Mouse (Mus musculus): ENCODE data around the gene Fam222a. TPM values are rescaled to one million over a fixed set of nuclear protein-coding genes. Genes with fewer than 3 reads are reported as not detected.
A peak's percentile ranks its signal among the peaks of the same experiment; 100 is the strongest.

Gene Fam222a
- polyA plus RNA-seq, 1 experiment: 3.4 TPM

DNA sequence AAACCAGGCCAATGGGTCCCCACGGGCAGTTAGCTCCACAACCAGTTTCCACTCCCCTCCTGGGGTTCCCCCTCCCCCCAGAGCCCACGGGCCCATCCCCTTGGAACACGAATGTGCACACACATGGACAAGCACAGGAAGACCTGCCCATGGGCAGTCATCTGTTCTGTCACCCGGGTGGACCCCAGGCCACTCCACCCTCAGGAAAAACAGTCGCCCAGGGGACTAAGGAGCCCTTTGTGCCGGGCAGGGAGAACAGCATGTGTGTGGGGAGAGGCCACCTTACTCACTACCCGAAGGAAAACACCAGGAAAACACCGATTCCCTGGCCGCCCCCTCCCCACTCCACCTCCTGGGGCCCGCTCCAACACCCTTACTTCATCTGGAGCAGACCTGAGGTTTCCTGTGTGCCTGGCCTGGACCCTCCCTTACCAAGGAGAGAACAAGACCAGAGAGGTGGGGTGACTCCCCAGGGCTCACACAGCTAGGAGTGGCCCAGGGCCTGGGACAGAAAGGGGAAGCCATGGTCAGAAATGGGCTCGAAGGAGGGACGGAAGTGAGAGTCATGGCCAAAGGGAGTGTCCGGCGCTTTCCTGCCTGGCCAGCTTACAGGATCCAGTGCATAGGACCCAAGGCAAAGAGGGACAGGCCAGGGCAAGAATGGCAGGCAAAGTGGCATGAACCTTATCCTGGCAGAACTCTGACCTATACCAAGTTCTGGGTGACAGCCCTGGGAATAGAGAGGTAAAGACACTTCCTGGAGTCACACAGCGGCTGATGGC, 86.0 kb downstream of the Fam222a start:
- no peak for TF ChIP-seq EP300 (IDR thresholded peaks at IDR 0.05; ENCODE audit: insufficient read depth, low read depth, low read length)
- TF ChIP-seq POLR2A (IDR thresholded peaks at IDR 0.05; ENCODE audit: insufficient read depth, low read length): no peak
- no peak for TF ChIP-seq CTCF (IDR thresholded peaks at IDR 0.05; ENCODE audit: low read depth, low read length)
- Histone ChIP-seq H3K4me3 (ENCODE audit: low read depth, low read length) (no peak overlapping the region), H3K27me3 (ENCODE audit: control insufficient read depth, insufficient read depth, low read length, poor library complexity, severe bottlenecking) (peaks cover 6% of the 10 kb centered on the region; the same call in 1 of the 2 replicates), H3K4me1 (ENCODE audit: control insufficient read depth, insufficient read depth, low read length) (no peaks in the 10 kb centered on the region), H3K27ac (ENCODE audit: insufficient read depth, low read length) (no peak overlapping the region), H3K9ac (ENCODE audit: low read depth, poor library complexity, severe bottlenecking) (no peak overlapping the region), H3K9me3 (replicated peaks; ENCODE audit: control insufficient read depth, insufficient read depth, low read length, poor library complexity, severe bottlenecking) (no peaks in the 10 kb centered on the region), H3K36me3 (ENCODE audit: control insufficient read depth, insufficient read depth, low read length, poor library complexity, severe bottlenecking) (no peaks in the 10 kb centered on the region)

DNA sequence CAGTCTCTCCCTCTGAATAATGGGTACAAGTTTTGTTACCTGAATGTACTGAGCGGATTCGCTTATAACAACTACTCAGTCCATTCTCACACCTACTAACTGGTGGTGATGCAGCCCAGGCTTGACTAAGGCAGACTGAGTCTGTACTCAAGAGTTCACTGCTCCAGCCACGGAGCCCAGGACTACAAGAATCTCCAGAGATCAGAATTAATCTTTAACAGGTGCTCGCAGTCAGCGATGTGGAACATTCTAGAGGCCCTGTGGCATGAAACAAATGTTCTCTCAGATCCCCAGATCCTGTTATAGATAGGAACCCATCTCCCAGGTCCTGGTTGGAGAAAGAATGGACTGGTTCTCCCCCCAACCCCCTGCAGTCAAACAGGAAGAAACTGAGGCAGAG, 87.9 kb downstream of the Fam222a start:
- Histone ChIP-seq H3K9ac (ENCODE audit: low read depth, poor library complexity, severe bottlenecking) (no peak overlapping the region), H3K27me3 (ENCODE audit: control insufficient read depth, insufficient read depth, low read length, poor library complexity, severe bottlenecking) (peaks cover 6% of the 10 kb centered on the region; the same call in 1 of the 2 replicates), H3K9me3 (replicated peaks; ENCODE audit: control insufficient read depth, insufficient read depth, low read length, poor library complexity, severe bottlenecking) (no peaks in the 10 kb centered on the region), H3K36me3 (ENCODE audit: control insufficient read depth, insufficient read depth, low read length, poor library complexity, severe bottlenecking) (no peaks in the 10 kb centered on the region), H3K27ac (ENCODE audit: insufficient read depth, low read length) (no peak overlapping the region), H3K4me3 (ENCODE audit: low read depth, low read length) (no peak overlapping the region), H3K4me1 (ENCODE audit: control insufficient read depth, insufficient read depth, low read length) (no peaks in the 10 kb centered on the region)
- TF ChIP-seq CTCF (IDR thresholded peaks at IDR 0.05; ENCODE audit: low read depth, low read length) (no peak), EP300 (IDR thresholded peaks at IDR 0.05; ENCODE audit: insufficient read depth, low read depth, low read length) (no peak), POLR2A (IDR thresholded peaks at IDR 0.05; ENCODE audit: insufficient read depth, low read length) (no peak)

- no peak overlapping the region for H3K27ac ChIP-seq (ENCODE audit: insufficient read depth, low read length)
- H3K4me3 ChIP-seq (ENCODE audit: low read depth, low read length): no peak overlapping the region
- H3K36me3 ChIP-seq (ENCODE audit: control insufficient read depth, insufficient read depth, low read length, poor library complexity, severe bottlenecking): no peaks in the 10 kb centered on the region
- peaks cover 6% of the 10 kb centered on the region; the same call in 1 of the 2 replicates for H3K27me3 ChIP-seq (ENCODE audit: control insufficient read depth, insufficient read depth, low read length, poor library complexity, severe bottlenecking)
- no peaks in the 10 kb centered on the region for H3K4me1 ChIP-seq (ENCODE audit: control insufficient read depth, insufficient read depth, low read length)
- no peaks in the 10 kb centered on the region for H3K9me3 ChIP-seq (replicated peaks; ENCODE audit: control insufficient read depth, insufficient read depth, low read length, poor library complexity, severe bottlenecking)
- no peak overlapping the region for H3K9ac ChIP-seq (ENCODE audit: low read depth, poor library complexity, severe bottlenecking)
- TF ChIP-seq POLR2A (IDR thresholded peaks at IDR 0.05; ENCODE audit: insufficient read depth, low read length) (no peak), CTCF (IDR thresholded peaks at IDR 0.05; ENCODE audit: low read depth, low read length) (no peak), EP300 (IDR thresholded peaks at IDR 0.05; ENCODE audit: insufficient read depth, low read depth, low read length) (no peak)
Measured at GRCm38 (mm10) chr5:114656305-114656704, 88.5 kb downstream of the Fam222a start.

- Histone ChIP-seq H3K4me3 (ENCODE audit: low read depth, low read length) (peak overlapping the region; percentile 75), H3K9ac (ENCODE audit: low read depth, poor library complexity, severe bottlenecking) (peak overlapping the region; percentile 86), H3K4me1 (ENCODE audit: control insufficient read depth, insufficient read depth, low read length) (no peaks in the 10 kb centered on the region), H3K36me3 (ENCODE audit: control insufficient read depth, insufficient read depth, low read length, poor library complexity, severe bottlenecking) (no peaks in the 10 kb centered on the region), H3K27me3 (ENCODE audit: control insufficient read depth, insufficient read depth, low read length, poor library complexity, severe bottlenecking) (peaks cover 6% of the 10 kb centered on the region; the same call in 1 of the 2 replicates), H3K27ac (ENCODE audit: insufficient read depth, low read length) (no peak overlapping the region), H3K9me3 (replicated peaks; ENCODE audit: control insufficient read depth, insufficient read depth, low read length, poor library complexity, severe bottlenecking) (no peaks in the 10 kb centered on the region)
- TF ChIP-seq CTCF (IDR thresholded peaks at IDR 0.05; ENCODE audit: low read depth, low read length) (no peak), EP300 (IDR thresholded peaks at IDR 0.05; ENCODE audit: insufficient read depth, low read depth, low read length) (no peak), POLR2A (IDR thresholded peaks at IDR 0.05; ENCODE audit: insufficient read depth, low read length) (no peak)
Measured at GRCm38 (mm10) chr5:114657426-114657825, 89.6 kb downstream of the Fam222a start.

- Histone ChIP-seq H3K36me3 (ENCODE audit: control insufficient read depth, insufficient read depth, low read length, poor library complexity, severe bottlenecking) (no peaks in the 10 kb centered on the region), H3K9me3 (replicated peaks; ENCODE audit: control insufficient read depth, insufficient read depth, low read length, poor library complexity, severe bottlenecking) (no peaks in the 10 kb centered on the region), H3K27me3 (ENCODE audit: control insufficient read depth, insufficient read depth, low read length, poor library complexity, severe bottlenecking) (peaks cover 6% of the 10 kb centered on the region; the same call in 1 of the 2 replicates), H3K4me1 (ENCODE audit: control insufficient read depth, insufficient read depth, low read length) (peaks cover 4% of the 10 kb centered on the region), H3K4me3 (ENCODE audit: low read depth, low read length) (peak within 1 kb of the TSS; percentile 75), H3K9ac (ENCODE audit: low read depth, poor library complexity, severe bottlenecking) (peak within 1 kb of the TSS; percentile 86), H3K27ac (ENCODE audit: insufficient read depth, low read length) (no peak within 1 kb of the TSS)
- no peak for TF ChIP-seq CTCF (IDR thresholded peaks at IDR 0.05; ENCODE audit: low read depth, low read length)
- TF ChIP-seq POLR2A (IDR thresholded peaks at IDR 0.05; ENCODE audit: insufficient read depth, low read length): no peak
- no peak for TF ChIP-seq EP300 (IDR thresholded peaks at IDR 0.05; ENCODE audit: insufficient read depth, low read depth, low read length)
Measured at GRCm38 (mm10) chr5:114658255-114658654, 90.4 kb downstream of the Fam222a start, which contains the start of gene Trpv4. Gene Trpv4 (minus strand): TSS chr5:114658421.

- H3K27me3 ChIP-seq (ENCODE audit: control insufficient read depth, insufficient read depth, low read length, poor library complexity, severe bottlenecking): peaks cover 6% of the 10 kb centered on the region; the same call in 1 of the 2 replicates
- H3K36me3 ChIP-seq (ENCODE audit: control insufficient read depth, insufficient read depth, low read length, poor library complexity, severe bottlenecking): no peaks in the 10 kb centered on the region
Measured at GRCm38 (mm10) chr5:114661029-114661428, 93.2 kb downstream of the Fam222a start.

More at GRCm38 (mm10) chr5:114661029-114661428, 93.2 kb downstream of the Fam222a start:
- Histone ChIP-seq H3K9me3 (replicated peaks; ENCODE audit: control insufficient read depth, insufficient read depth, low read length, poor library complexity, severe bottlenecking) (no peaks in the 10 kb centered on the region), H3K9ac (ENCODE audit: low read depth, poor library complexity, severe bottlenecking) (no peak overlapping the region), H3K4me1 (ENCODE audit: control insufficient read depth, insufficient read depth, low read length) (peaks cover 8% of the 10 kb centered on the region), H3K4me3 (ENCODE audit: low read depth, low read length) (no peak overlapping the region), H3K27ac (ENCODE audit: insufficient read depth, low read length) (no peak overlapping the region)
- TF ChIP-seq CTCF (IDR thresholded peaks at IDR 0.05; ENCODE audit: low read depth, low read length) (no peak), EP300 (IDR thresholded peaks at IDR 0.05; ENCODE audit: insufficient read depth, low read depth, low read length) (no peak), POLR2A (IDR thresholded peaks at IDR 0.05; ENCODE audit: insufficient read depth, low read length) (no peak)

Other genes starting within 250 kb of the Fam222a start
- 60.4 and 64.6 TPM in 2 replicates for gene Kctd10, start 187.5 kb upstream of the Fam222a start, polyA plus RNA-seq (2011; ENCODE audit: insufficient read depth, insufficient read length, low read depth, missing spikeins)
- gene Ube3b, start 187.4 kb upstream of the Fam222a start, polyA plus RNA-seq (2011; ENCODE audit: insufficient read depth, insufficient read length, low read depth, missing spikeins): 39.2 and 43.0 TPM in 2 replicates
- 11.9 and 14.6 TPM in 2 replicates for gene Mmab, start 124.0 kb upstream of the Fam222a start, polyA plus RNA-seq (2011; ENCODE audit: insufficient read depth, insufficient read length, low read depth, missing spikeins)
- gene Mvk, start 123.7 kb upstream of the Fam222a start, polyA plus RNA-seq (2011; ENCODE audit: insufficient read depth, insufficient read length, low read depth, missing spikeins): 16.7 and 18.3 TPM in 2 replicates
- 3.9 and 4.2 TPM in 2 replicates for gene Trpv4, start 90.4 kb downstream of the Fam222a start, polyA plus RNA-seq (2011; ENCODE audit: insufficient read depth, insufficient read length, low read depth, missing spikeins)
- gene Gltp, start 123.0 kb downstream of the Fam222a start, polyA plus RNA-seq (2011; ENCODE audit: insufficient read depth, insufficient read length, low read depth, missing spikeins): 60.0 and 61.9 TPM in 2 replicates
- 11.2 and 11.5 TPM in 2 replicates for gene Tchp, start 139.7 kb downstream of the Fam222a start, polyA plus RNA-seq (2011; ENCODE audit: insufficient read depth, insufficient read length, low read depth, missing spikeins)
- 70.6 and 71.8 TPM in 2 replicates for gene Ankrd13a, start 206.7 kb downstream of the Fam222a start, polyA plus RNA-seq (2011; ENCODE audit: insufficient read depth, insufficient read length, low read depth, missing spikeins)
- gene Git2, start 207.5 kb downstream of the Fam222a start, polyA plus RNA-seq (2011; ENCODE audit: insufficient read depth, insufficient read length, low read depth, missing spikeins): 42.0 and 43.6 TPM in 2 replicates

All from ES-Bruce4 (cell line).